Mouse (Mus musculus) kidney, adult 2 months (tissue): ENCODE measurements around the gene Iqschfp. TPM values are rescaled to one million over a fixed set of nuclear protein-coding genes. Genes with fewer than 3 reads are reported as not detected.
A peak's percentile ranks its signal among the peaks of the same experiment; 100 is the strongest.

Experiments used
- DNase-seq: peaks from one replicate; pipeline ENCODE4 v3.0.0; 2021
- H3K27ac ChIP-seq: fragments of 200-500 bp; 2 replicates; pipeline ENCODE4 v1.5.1; 2012; ENCODE audit warnings: low read depth, low read length, control low read depth, inconsistent platforms; ENCODE audit not compliant: insufficient read depth
- H3K27me3 ChIP-seq: fragments of 200-500 bp; replicated peaks from 2 replicates; pipeline ENCODE4 v1.6.1; 2012; ENCODE audit warnings: mild to moderate bottlenecking, moderate library complexity, low read length, inconsistent platforms; ENCODE audit not compliant: control insufficient read depth, insufficient read depth
- H3K36me3 ChIP-seq: fragments of 200-500 bp; 2 replicates; pipeline ENCODE4 v1.6.1; 2012; ENCODE audit warnings: mild to moderate bottlenecking, moderate library complexity, low read length, inconsistent platforms; ENCODE audit not compliant: control insufficient read depth, insufficient read depth
- H3K4me1 ChIP-seq: fragments of 200-500 bp; 2 replicates; pipeline ENCODE4 v1.6.1; 2011; ENCODE audit warnings: low read length; ENCODE audit not compliant: control insufficient read depth, insufficient read depth
- H3K4me3 ChIP-seq: fragments of 200-500 bp; 2 replicates; pipeline ENCODE4 v1.5.1; 2011; ENCODE audit warnings: mild to moderate bottlenecking, low read depth, low read length, control low read depth; ENCODE audit not compliant: insufficient read depth
- CTCF ChIP-seq: fragments of 200-500 bp; conservative IDR thresholded peaks from 2 replicates; pipeline ENCODE4 v1.5.1; 2011; ENCODE audit warnings: low read depth, mild to moderate bottlenecking, control low read depth, low read length, moderate library complexity, mixed read lengths; ENCODE audit not compliant: insufficient read depth, insufficient read length
- POLR2A ChIP-seq: fragments of 200-500 bp; IDR thresholded peaks from one replicate; pipeline ENCODE4 v1.6.1; 2011; ENCODE audit warnings: low read depth, low read length, control low read depth
- WGBS: fragments of 180-500 bp; shearing (Covaris S2); methylation state at CpG from one replicate; pipeline ENCODE4 v1.1.7; 2018; 5-methylcytosine and 5-hydroxymethylcytosine counted together
- polyA plus RNA-seq: library from polyadenylated mRNA; depleted of rRNA; stranded (reverse); fragments of >200 nt; gene quantifications from 2 replicates; pipeline ENCODE4 v1.2.3, GENCODE M21; 2012

Iqschfp gene
- polyA plus RNA-seq, 1 experiment = not detected

DNA sequence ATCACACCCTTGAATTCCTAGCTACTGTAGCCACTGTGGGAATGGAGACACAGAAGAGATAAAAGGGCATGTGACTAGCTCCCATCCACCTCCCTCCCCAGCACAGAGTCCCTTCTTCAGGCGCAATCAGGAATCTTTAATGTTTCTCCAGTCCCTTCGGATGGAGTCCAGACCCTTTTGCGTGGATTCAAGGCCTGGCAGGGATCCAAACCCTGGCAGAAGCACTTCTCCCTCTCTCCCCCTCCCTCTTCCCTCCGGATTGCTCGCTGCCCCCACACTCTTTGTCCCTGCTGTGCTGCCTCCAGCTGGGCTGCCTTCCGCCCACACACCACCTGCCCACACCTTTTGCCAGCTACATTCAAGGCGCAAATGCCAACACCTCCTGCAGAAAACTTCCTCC, 684.4 kb downstream of the Iqschfp start:
- H3K4me1 ChIP-seq = no peaks in the 10 kb centered on the region; the same call in 1 of the 2 replicates
- no peaks in the 10 kb centered on the region for H3K36me3 ChIP-seq
- WGBS = 29% methylated on average over 7 of the region's 7 CpGs
- H3K4me3 ChIP-seq = no peak overlapping the region
- TF ChIP-seq POLR2A (no peak), CTCF (no peak)
- H3K27ac ChIP-seq = no peak overlapping the region
- no peak for DNase-seq
- no peaks in the 10 kb centered on the region for H3K27me3 ChIP-seq

DNA sequence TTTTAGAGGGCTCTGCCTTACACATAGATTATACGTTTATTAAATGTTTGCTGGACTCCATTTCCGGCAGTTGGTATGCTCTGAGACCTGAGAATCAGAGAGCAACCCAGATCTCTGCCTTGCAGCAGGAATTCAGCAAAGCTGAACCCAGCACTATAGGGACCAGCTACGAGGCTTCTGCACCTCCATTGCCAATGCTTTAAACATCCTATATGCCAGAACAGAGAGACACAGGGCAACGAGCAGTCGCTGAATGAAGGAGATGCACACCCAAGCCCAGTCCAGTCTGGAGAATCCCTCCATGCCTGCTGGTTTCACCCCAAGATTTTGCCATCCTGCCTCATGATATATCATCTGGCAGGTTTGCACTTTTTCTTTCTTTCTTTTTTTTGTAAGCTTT, 684.9 kb downstream of the Iqschfp start:
- WGBS = 80% methylated on average over 5 of the region's 5 CpGs
- Histone ChIP-seq H3K27me3 (no peaks in the 10 kb centered on the region), H3K4me3 (no peak overlapping the region), H3K27ac (no peak overlapping the region), H3K36me3 (no peaks in the 10 kb centered on the region), H3K4me1 (no peaks in the 10 kb centered on the region; the same call in 1 of the 2 replicates)
- no peak for DNase-seq
- TF ChIP-seq CTCF (no peak), POLR2A (no peak)

DNA sequence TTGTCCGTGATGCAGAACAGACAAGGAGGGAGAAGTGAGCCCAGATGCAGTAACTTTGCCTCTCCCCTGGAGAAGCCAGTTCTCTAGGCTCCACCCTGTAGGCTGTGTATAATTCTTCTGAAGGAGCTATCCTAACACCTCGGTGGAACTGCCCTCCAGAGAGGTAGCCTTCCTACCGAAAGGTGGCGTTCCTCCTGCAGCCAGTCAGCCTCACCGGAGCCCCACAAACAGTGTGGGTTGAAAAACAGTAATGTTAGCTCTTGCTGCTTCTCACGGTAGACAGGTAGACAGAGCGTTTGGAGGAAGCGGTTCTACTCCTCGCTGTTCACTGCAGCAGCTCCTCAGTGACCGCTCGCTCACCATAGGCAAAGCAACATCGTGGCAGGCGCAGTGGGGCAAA, 689.6 kb downstream of the Iqschfp start:
- Histone ChIP-seq H3K27ac (no peak overlapping the region), H3K36me3 (no peaks in the 10 kb centered on the region), H3K27me3 (no peaks in the 10 kb centered on the region), H3K4me3 (no peak overlapping the region), H3K4me1 (peaks cover 13% of the 10 kb centered on the region)
- WGBS = 78% methylated on average over 13 of the region's 13 CpGs
- TF ChIP-seq CTCF = no peak
- no peak for TF ChIP-seq POLR2A
- DNase-seq = no peak

DNA sequence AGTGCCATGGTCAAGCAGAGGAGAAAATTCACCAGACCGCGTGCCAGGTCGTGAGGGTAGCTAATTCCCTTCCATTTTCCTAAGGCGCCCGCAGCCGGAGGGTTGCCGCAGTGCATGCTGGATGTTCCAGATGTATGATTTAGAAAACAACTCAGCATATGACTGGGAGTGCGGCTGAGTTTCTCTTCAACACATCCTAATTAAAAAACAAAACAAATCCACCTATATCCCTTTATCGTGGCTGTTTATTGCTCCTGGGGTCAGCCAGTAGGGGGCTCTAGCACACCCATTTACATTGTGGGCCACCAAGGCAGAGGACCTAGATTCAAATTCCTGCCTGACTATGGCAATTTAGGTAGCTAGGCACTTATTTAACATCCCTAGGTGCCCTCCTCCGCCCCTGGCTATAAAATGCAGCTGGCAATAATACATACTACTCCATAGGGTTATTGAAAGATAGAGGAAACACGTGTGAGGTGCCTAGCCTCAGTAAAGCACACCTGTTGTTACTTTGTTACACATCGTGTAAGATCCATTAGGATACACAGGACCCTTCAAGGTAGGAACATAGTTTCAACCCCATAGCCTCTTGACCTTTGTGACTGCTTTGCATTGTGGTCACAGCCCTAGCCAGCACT, 690.2 kb downstream of the Iqschfp start:
- WGBS = 71% methylated on average over 12 of the region's 12 CpGs

DNA sequence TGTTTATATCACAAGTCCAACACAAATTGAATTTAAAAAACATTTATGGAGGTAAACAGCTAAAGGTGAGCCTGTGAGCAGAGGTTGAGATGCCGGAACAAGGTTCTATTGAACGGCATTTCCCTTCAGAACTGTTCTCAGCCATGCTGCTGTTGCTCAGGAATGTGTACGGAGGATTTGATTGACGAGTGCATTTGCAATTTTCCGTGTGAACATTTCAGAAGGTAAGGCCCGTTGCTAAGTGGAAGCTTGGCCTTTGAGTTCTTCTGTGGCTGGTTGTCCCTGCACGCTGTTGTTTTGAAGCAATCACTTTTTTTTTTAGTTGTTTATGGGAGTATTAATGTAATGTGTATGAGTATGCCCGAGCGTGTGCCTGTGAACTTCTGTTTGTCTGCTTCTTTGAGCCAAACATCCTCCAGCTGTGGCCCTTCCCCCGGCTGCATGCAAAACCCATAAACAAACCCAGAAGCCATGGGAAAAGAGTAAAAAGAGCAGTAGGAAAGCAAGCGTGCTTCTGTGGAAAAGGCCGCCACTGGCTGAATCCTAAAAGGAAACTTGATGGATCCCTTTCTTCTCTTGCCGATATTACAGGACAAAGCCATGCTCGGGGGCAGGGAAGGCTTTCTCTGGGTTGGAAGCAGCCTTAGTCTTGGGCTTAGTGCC, 691.1 kb downstream of the Iqschfp start:
- TF ChIP-seq POLR2A (no peak), CTCF (no peak)
- Histone ChIP-seq H3K27ac (peak overlapping the region; percentile 51), H3K4me1 (peaks cover 23% of the 10 kb centered on the region), H3K36me3 (no peaks in the 10 kb centered on the region), H3K4me3 (no peak overlapping the region), H3K27me3 (no peaks in the 10 kb centered on the region)
- DNase-seq = peak; percentile 33
- 24% methylated on average over 14 of the region's 14 CpGs for WGBS

More for the DNA sequence above, 690.2 kb downstream of the Iqschfp start:
- H3K36me3 ChIP-seq = no peaks in the 10 kb centered on the region
- H3K4me3 ChIP-seq = no peak overlapping the region
- peaks cover 20% of the 10 kb centered on the region for H3K4me1 ChIP-seq
- no peak for DNase-seq
- H3K27me3 ChIP-seq = no peaks in the 10 kb centered on the region
- TF ChIP-seq CTCF (peak; percentile 46), POLR2A (no peak)
- peak overlapping the region; percentile 51 for H3K27ac ChIP-seq

DNA sequence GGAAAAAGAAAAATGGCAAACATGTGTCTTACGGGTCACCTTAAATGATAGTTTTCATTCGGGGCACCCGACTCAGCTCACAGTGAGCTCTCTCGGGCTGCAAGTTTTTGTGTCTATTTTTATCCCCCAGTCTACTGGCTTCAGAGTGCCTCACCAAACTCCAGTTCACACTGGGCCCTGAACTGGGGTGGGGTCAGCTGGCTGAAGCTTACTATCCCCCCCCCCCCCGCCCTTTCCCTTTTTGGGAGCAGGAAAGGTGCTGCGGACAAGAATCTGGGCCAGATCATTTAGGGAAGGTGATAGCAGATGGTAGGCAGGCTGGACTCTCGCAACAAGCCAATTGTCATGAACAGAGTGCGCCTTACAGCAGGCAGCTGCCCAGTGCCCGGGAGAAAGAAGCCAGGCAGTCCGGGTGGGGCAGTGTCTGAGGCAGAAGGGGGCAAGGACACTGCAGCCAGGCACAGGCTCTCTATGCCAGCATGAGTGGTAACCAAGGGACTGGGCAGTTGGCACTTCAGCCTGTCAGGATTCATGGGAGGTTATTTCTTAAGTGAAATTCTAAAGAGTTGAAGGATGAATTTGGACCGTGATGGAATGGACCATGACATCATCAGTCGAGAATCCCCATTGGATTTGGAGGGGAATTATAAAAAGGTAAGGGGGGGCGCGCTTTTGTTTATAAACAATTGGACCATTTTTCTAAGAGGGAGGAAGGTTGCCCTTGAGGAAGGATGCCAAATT, 691.9 kb downstream of the Iqschfp start:
- Histone ChIP-seq H3K4me1 (peaks cover 23% of the 10 kb centered on the region), H3K27ac (peak overlapping the region; percentile 79), H3K4me3 (no peak overlapping the region), H3K27me3 (no peaks in the 10 kb centered on the region), H3K36me3 (no peaks in the 10 kb centered on the region)
- WGBS = 51% methylated on average over 14 of the region's 14 CpGs
- no peak for TF ChIP-seq CTCF
- TF ChIP-seq POLR2A = no peak
- DNase-seq = no peak

DNA sequence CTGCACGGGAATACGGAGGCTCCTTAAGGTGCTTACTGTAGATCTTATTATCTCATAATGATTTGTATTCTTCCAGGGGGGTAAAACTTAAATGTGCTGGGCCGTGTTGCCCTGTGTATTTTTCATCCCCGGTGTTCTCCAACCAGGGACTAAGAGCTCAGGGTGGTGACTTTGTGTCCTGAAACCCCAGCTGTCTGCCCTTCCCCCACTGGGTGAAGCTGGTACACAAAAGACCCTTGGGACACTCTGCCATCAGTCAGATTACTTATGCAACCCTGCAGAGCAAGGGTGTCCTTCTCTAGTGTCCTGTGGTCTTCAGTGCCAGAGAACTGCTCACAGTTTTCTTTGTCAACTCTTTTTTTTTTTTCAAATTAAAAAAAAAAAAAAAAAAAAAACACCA, 693.2 kb downstream of the Iqschfp start:
- H3K27me3 ChIP-seq = no peaks in the 10 kb centered on the region
- no peak overlapping the region for H3K27ac ChIP-seq
- no peaks in the 10 kb centered on the region for H3K36me3 ChIP-seq
- 86% methylated on average over 4 of the region's 4 CpGs for WGBS
- DNase-seq = no peak
- peaks cover 23% of the 10 kb centered on the region for H3K4me1 ChIP-seq
- TF ChIP-seq POLR2A (no peak), CTCF (no peak)
- H3K4me3 ChIP-seq = no peak overlapping the region
